8 mouse cellular contexts compared by ENCODE assay signal in the genomic region with DNA sequence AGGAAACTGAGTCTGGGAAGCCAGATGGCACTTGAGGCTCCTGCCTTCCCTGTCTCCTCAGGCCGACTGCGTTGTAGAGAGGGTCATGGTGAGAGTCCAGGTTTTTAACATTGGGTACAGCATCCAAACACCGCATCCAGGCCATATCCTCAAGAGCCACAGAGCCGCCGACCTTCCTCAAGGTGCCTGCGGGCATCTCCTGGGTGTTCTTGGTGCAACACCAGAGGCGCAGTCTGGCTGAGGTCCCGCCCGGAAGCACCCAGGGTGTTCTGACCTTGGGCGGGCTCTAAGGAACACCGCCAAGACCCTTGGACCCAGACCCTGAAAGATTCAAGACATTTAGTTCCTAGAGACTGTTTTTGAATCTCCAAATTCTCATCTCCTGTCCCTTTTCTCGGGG. TPM values are rescaled to one million over a fixed set of nuclear protein-coding genes. Genes with fewer than 3 reads are reported as not detected.
DNase-seq lines count a peak whose midpoint lies in the region; ATAC-seq and TF ChIP-seq lines count a peak whose summit lies in the region.

No protein-coding gene starts in this region.

- no peak for ATAC-seq in embryonic facial prominence, embryonic 13.5 days (ENCODE audit: insufficient number of reproducible peaks, insufficient read depth, low FRiP score, low TSS enrichment, low read depth)
- no peak for ATAC-seq in intestine, embryonic 14.5 days (replicated peaks; ENCODE audit: low FRiP score, low TSS enrichment, low read depth)
- ATAC-seq in midbrain, embryonic 15.5 days (replicated peaks) = peak; percentile 26

- peak overlapping the region; percentile 100 for H3K4me3 ChIP-seq in layer of hippocampus, adult 2 months
- peak overlapping the region; percentile 57 for H3K4me3 ChIP-seq in embryonic facial prominence, embryonic 13.5 days
- peak overlapping the region; percentile 53 for H3K4me3 ChIP-seq in intestine, embryonic 14.5 days (ENCODE audit: low read depth, low read length)
- H3K4me3 ChIP-seq in midbrain, embryonic 15.5 days = peak overlapping the region; percentile 84

- H3K4me2 ChIP-seq in embryonic facial prominence, embryonic 13.5 days = peak overlapping the region; percentile 98
- H3K4me2 ChIP-seq in intestine, embryonic 14.5 days (ENCODE audit: low read length) = peak overlapping the region; percentile 68
- peak overlapping the region; percentile 74 for H3K4me2 ChIP-seq in midbrain, embryonic 15.5 days

- peak overlapping the region; percentile 99 for H3K27ac ChIP-seq in layer of hippocampus, adult 2 months
- no peak overlapping the region for H3K27ac ChIP-seq in embryonic facial prominence, embryonic 13.5 days
- no peak overlapping the region for H3K27ac ChIP-seq in intestine, embryonic 14.5 days (ENCODE audit: low read depth)
- peak overlapping the region; percentile 93 for H3K27ac ChIP-seq in midbrain, embryonic 15.5 days

- WGBS in embryonic facial prominence, embryonic 13.5 days = 11% methylated on average over 12 of the region's 12 CpGs
- WGBS in intestine, embryonic 14.5 days = 12% methylated on average over 12 of the region's 12 CpGs
- 8% methylated on average over 12 of the region's 12 CpGs for WGBS in midbrain, embryonic 15.5 days

- DNase-seq in layer of hippocampus, adult 2 months (ENCODE audit: low spot score in 2 of 2) = no peak
- DNase-seq in layer of hippocampus, postnatal 10 days (ENCODE audit: low spot score in 2 of 2) = no peak
- no peak for DNase-seq in intestine, embryonic 14.5 days (ENCODE audit: low spot score)
- no peak for DNase-seq in spleen, postnatal 10 days (ENCODE audit: low spot score in 2 of 2)
- no peak for DNase-seq in thymus, adult 18-20 months
- no peak for DNase-seq in layer of hippocampus, adult 11-12 months (ENCODE audit: low spot score)

- TF ChIP-seq CTCF in layer of hippocampus, adult 2 months (conservative IDR thresholded peaks at IDR 0.05) = no peak

- H3K27me3 ChIP-seq in embryonic facial prominence, embryonic 13.5 days = peaks cover 59% of the 10 kb centered on the region
- peaks cover 20% of the 10 kb centered on the region for H3K27me3 ChIP-seq in intestine, embryonic 14.5 days (replicated peaks; ENCODE audit: control insufficient read depth, insufficient read depth, low read length)
- H3K27me3 ChIP-seq in midbrain, embryonic 15.5 days (replicated peaks) = no peaks in the 10 kb centered on the region

- no peaks in the 10 kb centered on the region for H3K36me3 ChIP-seq in embryonic facial prominence, embryonic 13.5 days
- H3K36me3 ChIP-seq in intestine, embryonic 14.5 days (ENCODE audit: control insufficient read depth, insufficient read depth, low read length) = peaks cover 4% of the 10 kb centered on the region; the same call in 1 of the 2 replicates
- 0 out of 2 replicates have a peak, but pooled peaks cover 5% of the 10 kb centered on the region for H3K36me3 ChIP-seq in midbrain, embryonic 15.5 days (replicated peaks)

- H3K4me1 ChIP-seq in embryonic facial prominence, embryonic 13.5 days = peaks cover 42% of the 10 kb centered on the region
- peaks cover 36% of the 10 kb centered on the region for H3K4me1 ChIP-seq in intestine, embryonic 14.5 days (replicated peaks; ENCODE audit: control insufficient read depth, insufficient read depth, low read length)
- H3K4me1 ChIP-seq in midbrain, embryonic 15.5 days = peaks cover 45% of the 10 kb centered on the region

- 0 out of 2 replicates have a peak overlapping the region, but pooled peaks have one; percentile 73 for H3K9ac ChIP-seq in embryonic facial prominence, embryonic 13.5 days
- H3K9ac ChIP-seq in intestine, embryonic 14.5 days (ENCODE audit: low read length) = 0 out of 2 replicates have a peak overlapping the region, but pooled peaks have one; percentile 6
- H3K9ac ChIP-seq in midbrain, embryonic 15.5 days = peak overlapping the region; percentile 98

- H3K9me3 ChIP-seq in embryonic facial prominence, embryonic 13.5 days = no peaks in the 10 kb centered on the region
- H3K9me3 ChIP-seq in intestine, embryonic 14.5 days (ENCODE audit: control insufficient read depth, low read length) = no peaks in the 10 kb centered on the region
- no peaks in the 10 kb centered on the region for H3K9me3 ChIP-seq in midbrain, embryonic 15.5 days

RNA-seq across cellular contexts. Expression of a gene that starts 0.4 kb away (rescaled TPM):
- total RNA-seq in layer of hippocampus, adult 2 months (2021) = 1,000 to 10,000 TPM; 1,228 to 1,237 TPM
- 1,000 to 10,000 TPM in 1 of 2 experiments, 100 to 1,000 TPM in 1; 969 to 1,026 TPM for total RNA-seq in layer of hippocampus, postnatal 10 days (2021)
- 118 and 135 TPM in 2 replicates for polyA plus RNA-seq in embryonic facial prominence, embryonic 13.5 days (2015; fragmentation: Nextera tagmentation; extraction: Ambion mirVana)
- 787 and 806 TPM in 2 replicates for polyA plus RNA-seq in intestine, embryonic 14.5 days (2014; fragmentation: Nextera tagmentation; extraction: Ambion mirVana)
- 1,376 and 1,480 TPM in 2 replicates for polyA plus RNA-seq in midbrain, embryonic 15.5 days (2015; fragmentation: Nextera tagmentation; extraction: Ambion mirVana)

RNA-seq across cellular contexts. Expression of a gene that starts 5.3 kb away (rescaled TPM):
- 10 to 100 TPM; 16.7 to 18.0 TPM for total RNA-seq in layer of hippocampus, adult 2 months (2021)
- 10 to 100 TPM; 16.3 to 19.8 TPM for total RNA-seq in layer of hippocampus, postnatal 10 days (2021)
- 12.5 and 13.7 TPM in 2 replicates for polyA plus RNA-seq in embryonic facial prominence, embryonic 13.5 days (2015; fragmentation: Nextera tagmentation; extraction: Ambion mirVana)
- polyA plus RNA-seq in intestine, embryonic 14.5 days (2014; fragmentation: Nextera tagmentation; extraction: Ambion mirVana) = 9.9 and 13.1 TPM in 2 replicates
- 10.4 and 11.9 TPM in 2 replicates for polyA plus RNA-seq in midbrain, embryonic 15.5 days (2015; fragmentation: Nextera tagmentation; extraction: Ambion mirVana)

RNA-seq across cellular contexts. Expression of a gene that starts 40.5 kb away (rescaled TPM):
- total RNA-seq in layer of hippocampus, adult 2 months (2021) = 10 to 100 TPM; 50.6 to 50.9 TPM
- total RNA-seq in layer of hippocampus, postnatal 10 days (2021) = 10 to 100 TPM; 38.4 to 38.9 TPM
- polyA plus RNA-seq in embryonic facial prominence, embryonic 13.5 days (2015; fragmentation: Nextera tagmentation; extraction: Ambion mirVana) = 64.5 and 67.3 TPM in 2 replicates
- polyA plus RNA-seq in intestine, embryonic 14.5 days (2014; fragmentation: Nextera tagmentation; extraction: Ambion mirVana) = 52.4 and 54.6 TPM in 2 replicates
- 71.7 and 73.1 TPM in 2 replicates for polyA plus RNA-seq in midbrain, embryonic 15.5 days (2015; fragmentation: Nextera tagmentation; extraction: Ambion mirVana)

RNA-seq across cellular contexts. Expression of a gene that starts 40.5 kb away (rescaled TPM):
- 10 to 100 TPM; 35.7 to 36.8 TPM for total RNA-seq in layer of hippocampus, adult 2 months (2021)
- 10 to 100 TPM; 39.2 to 42.0 TPM for total RNA-seq in layer of hippocampus, postnatal 10 days (2021)
- 57.1 and 66.0 TPM in 2 replicates for polyA plus RNA-seq in embryonic facial prominence, embryonic 13.5 days (2015; fragmentation: Nextera tagmentation; extraction: Ambion mirVana)
- 57.1 and 58.2 TPM in 2 replicates for polyA plus RNA-seq in intestine, embryonic 14.5 days (2014; fragmentation: Nextera tagmentation; extraction: Ambion mirVana)
- 51.9 and 55.3 TPM in 2 replicates for polyA plus RNA-seq in midbrain, embryonic 15.5 days (2015; fragmentation: Nextera tagmentation; extraction: Ambion mirVana)

Comparison
In these comparisons a context has a peak if more than half of its experiments do, and no peak if none do; other contexts are left out.
1. H3K27ac ChIP-seq: peak in layer of hippocampus, adult 2 months (single experiment) and midbrain, embryonic 15.5 days (single experiment); none in embryonic facial prominence, embryonic 13.5 days (single experiment) and intestine, embryonic 14.5 days (single experiment).
2. H3K9ac ChIP-seq: peak in every context shown above with its lines; median percentile 98 in midbrain, embryonic 15.5 days; 73 in embryonic facial prominence, embryonic 13.5 days; 6 in intestine, embryonic 14.5 days.
3. Peak in every context shown above with its lines, with median percentiles within 50 percentile points of each other: H3K4me3 ChIP-seq and H3K4me2 ChIP-seq.